Mouse (Mus musculus) intestine, postnatal 0 days (tissue): Measurements from ENCODE around the gene Gm6502. TPM values are rescaled to one million over a fixed set of nuclear protein-coding genes. Genes with fewer than 3 reads are reported as not detected.
"Not testable (repeated sequence)": the region's sequence is repeated elsewhere in the genome, so short reads cannot be mapped to it uniquely, and the experiment has no call there.

Experiments used
- ATAC-seq: fragments of 200-750 bp; cut with Nextera tagmentation; 2 replicates; pipeline ENCODE4 v1.8.0; 2017; ENCODE audit warnings: mild to moderate bottlenecking, moderate TSS enrichment, moderate library complexity
- H3K27ac ChIP-seq: fragments of 300-500 bp; sonication (generic); 2 replicates; pipeline ENCODE4 v1.5.1; 2014; ENCODE audit warnings: mild to moderate bottlenecking, low read depth, low read length, moderate library complexity
- H3K27me3 ChIP-seq: fragments of 300-500 bp; sonication (generic); replicated peaks from 2 replicates; pipeline ENCODE4 v1.6.1; 2014; ENCODE audit warnings: low read length, mixed read lengths; ENCODE audit not compliant: control insufficient read depth, insufficient read depth
- H3K36me3 ChIP-seq: fragments of 300-500 bp; sonication (generic); 2 replicates; pipeline ENCODE4 v1.6.1; 2014; ENCODE audit warnings: mild to moderate bottlenecking, moderate library complexity; ENCODE audit not compliant: control insufficient read depth, insufficient read depth
- H3K4me1 ChIP-seq: fragments of 300-500 bp; sonication (generic); replicated peaks from 2 replicates; pipeline ENCODE4 v1.6.1; 2014; ENCODE audit warnings: antibody characterized with exemption, low read length, mixed read lengths; ENCODE audit not compliant: control insufficient read depth, insufficient read depth
- H3K4me2 ChIP-seq: fragments of 300-500 bp; sonication (generic); replicated peaks from 2 replicates; pipeline ENCODE4 v1.6.1; 2014; ENCODE audit warnings: low read depth, mild to moderate bottlenecking, moderate library complexity
- H3K4me3 ChIP-seq: fragments of 300-500 bp; sonication (generic); 2 replicates; pipeline ENCODE4 v1.5.1; 2014; ENCODE audit warnings: low read depth, low read length
- H3K9ac ChIP-seq: fragments of 300-500 bp; sonication (generic); 2 replicates; pipeline ENCODE4 v1.6.1; 2014; ENCODE audit warnings: mild to moderate bottlenecking, low read depth, low read length
- H3K9me3 ChIP-seq: fragments of 300-500 bp; sonication (generic); 2 replicates; pipeline ENCODE4 v1.6.1; 2016; ENCODE audit warnings: mixed run types; ENCODE audit not compliant: control insufficient read depth
- WGBS: fragments of 180-500 bp; shearing (Covaris S2); extraction: QIAGEN DNeasy Blood & Tissue Kit; methylation state at CpG from one replicate; pipeline ENCODE4 v1.1.7; 2014; 5-methylcytosine and 5-hydroxymethylcytosine counted together
- polyA plus RNA-seq: library from polyadenylated mRNA; unstranded; fragments of >200 nt; fragmentation: Nextera tagmentation; extraction: Ambion mirVana; gene quantifications from 2 replicates; pipeline ENCODE4 v1.2.1, GENCODE M21; 2015

Gm6502 gene
- polyA plus RNA-seq: not detected in 2 replicates

DNA sequence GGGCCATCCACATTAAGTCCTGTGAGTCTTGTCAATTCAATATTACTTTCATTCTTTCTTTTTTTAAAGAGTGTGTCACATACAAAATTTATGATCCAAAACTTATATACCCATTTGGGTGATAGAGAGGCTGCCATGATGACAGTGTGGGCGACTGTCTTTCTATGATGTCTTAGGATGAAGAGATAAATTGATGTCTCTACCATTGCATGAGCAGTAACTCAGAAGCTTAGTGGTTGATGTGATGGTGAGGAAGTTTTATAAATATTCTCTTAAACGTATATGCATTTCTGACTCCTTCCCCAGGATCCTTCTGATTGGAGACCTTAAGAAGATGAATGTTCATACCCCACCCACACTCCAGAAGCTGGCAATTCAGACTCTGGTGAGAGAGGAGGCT is at the start of gene Gm6502:
Gm6502 (plus strand) TSS at position 301 of the 400 bp plus-strand sequence.
- H3K9ac ChIP-seq, H3K27me3 ChIP-seq, H3K4me1 ChIP-seq, H3K9me3 ChIP-seq, ATAC-seq, H3K4me2 ChIP-seq, H3K27ac ChIP-seq, H3K36me3 ChIP-seq, H3K4me3 ChIP-seq: not testable (repeated sequence)
- no CpG with 5 or more reads among the region's 2 CpGs for WGBS

GRCm38 (mm10) chr5:94306696-94307095 is 7.5 kb upstream of the Gm6502 start, which contains the start of gene A430089I19Rik:
Gene A430089I19Rik, minus strand, starts transcription at chr5:94306796.
- not testable (repeated sequence) for H3K4me2 ChIP-seq, H3K9me3 ChIP-seq, H3K9ac ChIP-seq, H3K4me3 ChIP-seq, H3K27me3 ChIP-seq, H3K27ac ChIP-seq, H3K4me1 ChIP-seq, H3K36me3 ChIP-seq, ATAC-seq
- 81% methylated on average over 1 of the region's 1 CpGs for WGBS

DNA sequence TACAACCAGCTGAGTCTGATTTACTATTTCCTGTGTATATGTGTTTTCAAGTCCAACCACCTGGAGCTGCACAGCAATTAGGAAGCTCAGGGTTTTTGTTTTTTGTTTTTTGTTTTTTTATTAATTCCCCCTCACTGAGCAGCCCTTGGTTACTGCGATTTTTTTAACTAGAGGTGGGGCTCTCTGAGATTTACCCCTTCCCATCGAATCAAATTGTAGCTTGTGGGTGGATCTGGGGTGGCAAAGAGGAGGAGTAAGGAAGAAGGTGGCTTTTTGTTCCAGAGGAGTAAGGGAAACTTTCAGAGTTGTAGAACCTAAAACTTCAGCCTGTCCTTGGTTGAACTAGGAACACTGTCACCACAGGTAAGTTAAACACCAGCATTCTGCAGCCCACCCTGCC is 25.2 kb downstream of the Gm6502 start, which contains the start of gene AA792892:
AA792892 (plus strand) TSS at position 301 of the 400 bp plus-strand sequence.
- H3K27me3 ChIP-seq, ATAC-seq, H3K4me1 ChIP-seq, H3K4me2 ChIP-seq, H3K9ac ChIP-seq, H3K27ac ChIP-seq, H3K4me3 ChIP-seq, H3K36me3 ChIP-seq, H3K9me3 ChIP-seq: not testable (repeated sequence)
- no CpG with 5 or more reads among the region's 2 CpGs for WGBS

Other genes starting within 250 kb of the Gm6502 start
- gene BC061212, start 243.9 kb upstream of the Gm6502 start, polyA plus RNA-seq: not detected in 2 replicates
- not detected in 2 replicates for gene Gm6351, start 238.1 kb upstream of the Gm6502 start, polyA plus RNA-seq
- not detected in 2 replicates for gene Gm3106, start 96.4 kb upstream of the Gm6502 start, polyA plus RNA-seq
- gene A430089I19Rik, start 7.6 kb upstream of the Gm6502 start, polyA plus RNA-seq: not detected in 2 replicates
- gene AA792892, start 25.3 kb downstream of the Gm6502 start, polyA plus RNA-seq: not detected in 2 replicates
- gene Gm7682, start 131.3 kb downstream of the Gm6502 start, polyA plus RNA-seq: not detected in 2 replicates
- gene Gm3139, start 211.9 kb downstream of the Gm6502 start, polyA plus RNA-seq: not detected in 2 replicates